Mouse (Mus musculus) layer of hippocampus, adult 11-12 months (tissue): ENCODE results near the gene Ttc38.
A peak's percentile ranks its signal among the peaks of the same experiment; 100 is the strongest.
"Not testable (repeated sequence)": the region's sequence is repeated elsewhere in the genome, so short reads cannot be mapped to it uniquely, and the experiment has no call there.

Source experiments
- DNase-seq: peaks from one replicate; pipeline ENCODE4 v3.0.0; 2022; ENCODE audit warnings: low spot score

Ttc38 gene

GRCm38 (mm10) chr15:85826676-85827075 is 5.4 kb upstream of the Ttc38 start:
- DNase-seq = no peak

- no peak for DNase-seq
Measured at GRCm38 (mm10) chr15:85828071-85828470, 4.0 kb upstream of the Ttc38 start.

GRCm38 (mm10) chr15:85829470-85829869 is 2.6 kb upstream of the Ttc38 start:
- DNase-seq = no peak

GRCm38 (mm10) chr15:85832599-85832998 is 493 bp downstream of the Ttc38 start:
- DNase-seq = no peak

GRCm38 (mm10) chr15:85835335-85835734 is 3.2 kb downstream of the Ttc38 start:
- no peak for DNase-seq

- DNase-seq = no peak
Measured at GRCm38 (mm10) chr15:85836887-85837286, 4.8 kb downstream of the Ttc38 start.

- DNase-seq = no peak
Measured at GRCm38 (mm10) chr15:85840983-85841382, 8.9 kb downstream of the Ttc38 start.

GRCm38 (mm10) chr15:85841796-85842360 is 9.8 kb downstream of the Ttc38 start:
- DNase-seq = no peak

GRCm38 (mm10) chr15:85845071-85845470 is 13.0 kb downstream of the Ttc38 start:
- DNase-seq = no peak

GRCm38 (mm10) chr15:85851656-85852392 is 19.7 kb downstream of the Ttc38 start:
- DNase-seq = no peak

GRCm38 (mm10) chr15:85858980-85859489 is 26.9 kb downstream of the Ttc38 start:
- no peak for DNase-seq

GRCm38 (mm10) chr15:85859490-85860031 is 27.5 kb downstream of the Ttc38 start, which contains the start of gene Gtse1:
Gtse1 (plus strand) TSS chr15:85859745.
- peak; percentile 95 for DNase-seq

- DNase-seq = not testable (repeated sequence)
Measured at GRCm38 (mm10) chr15:85865913-85866312, 33.8 kb downstream of the Ttc38 start.

- DNase-seq = peak; percentile 83
Measured at GRCm38 (mm10) chr15:85867696-85868095, 35.6 kb downstream of the Ttc38 start.

GRCm38 (mm10) chr15:85877336-85877735 is 45.2 kb downstream of the Ttc38 start:
- DNase-seq = no peak

GRCm38 (mm10) chr15:85878848-85879497 is 46.9 kb downstream of the Ttc38 start, which contains the start of gene Trmu:
Trmu (plus strand) TSS chr15:85879312.
- DNase-seq = peak; percentile 94

- no peak for DNase-seq
Measured at GRCm38 (mm10) chr15:85879498-85879895, 47.4 kb downstream of the Ttc38 start.

GRCm38 (mm10) chr15:85885606-85886005 is 53.5 kb downstream of the Ttc38 start:
- no peak for DNase-seq

- no peak for DNase-seq
Measured at GRCm38 (mm10) chr15:85889235-85889634, 57.1 kb downstream of the Ttc38 start.

- DNase-seq = no peak
Measured at GRCm38 (mm10) chr15:85891971-85892370, 59.9 kb downstream of the Ttc38 start.

GRCm38 (mm10) chr15:85892498-85893118 is 60.5 kb downstream of the Ttc38 start:
- DNase-seq = no peak

GRCm38 (mm10) chr15:85893871-85894270 is 61.8 kb downstream of the Ttc38 start:
- DNase-seq = no peak
